Mouse (Mus musculus) layer of hippocampus, adult 8-10 months (tissue): ENCODE measurements around the gene Hdgf. TPM values are rescaled to one million over a fixed set of nuclear protein-coding genes. Genes with fewer than 3 reads are reported as not detected.

ENCODE experiments used
- total RNA-seq, 4 experiments: library from RNA; stranded (reverse); gene quantifications; 2 replicates each; pipeline ENCODE4 v1.2.4; 2022

The Hdgf gene
- total RNA-seq, 4 experiments from 2014 or later: 137 to 145 (median 140) TPM

Other genes starting within 250 kb of the Hdgf start
- gene Lrrc71, start 157.7 kb upstream of the Hdgf start, total RNA-seq: 1 to 10 TPM in 1 of 4 experiments, under 1 TPM in 3; 0.43 to 1.6 (median 0.62) TPM
- gene Ntrk1, start 111.2 kb upstream of the Hdgf start, total RNA-seq: under 1 TPM; 0.13 to 0.20 (median 0.17) TPM
- gene Insrr, start 109.4 kb upstream of the Hdgf start, total RNA-seq: under 1 TPM; 0.49 to 1.00 (median 0.68) TPM
- gene Pear1, start 82.0 kb upstream of the Hdgf start, total RNA-seq: 10 to 100 TPM; 10.5 to 12.7 (median 12.2) TPM
- not detected for gene Sh2d2a, start 59.6 kb upstream of the Hdgf start, total RNA-seq
- 10 to 100 TPM; 53.2 to 58.8 (median 53.7) TPM for gene Prcc, start 20.7 kb upstream of the Hdgf start, total RNA-seq
- gene Mrpl24, start 13.2 kb downstream of the Hdgf start, total RNA-seq: 10 to 100 TPM; 58.6 to 59.7 (median 59.5) TPM
- gene Isg20l2, start 24.0 kb downstream of the Hdgf start, total RNA-seq: 10 to 100 TPM; 12.7 to 16.1 (median 15.1) TPM
- gene Rrnad1, start 24.4 kb downstream of the Hdgf start, total RNA-seq: 10 to 100 TPM; 25.2 to 31.5 (median 26.2) TPM
- gene Crabp2, start 42.3 kb downstream of the Hdgf start, total RNA-seq: 1 to 10 TPM; 3.9 to 5.9 (median 4.7) TPM
- 1 to 10 TPM; 4.9 to 6.5 (median 5.5) TPM for gene Nes, start 64.8 kb downstream of the Hdgf start, total RNA-seq
- 100 to 1,000 TPM; 257 to 304 (median 278) TPM for gene Bcan, start 93.9 kb downstream of the Hdgf start, total RNA-seq
- gene Hapln2, start 121.3 kb downstream of the Hdgf start, total RNA-seq: 10 to 100 TPM; 26.0 to 34.3 (median 29.3) TPM
- 10 to 100 TPM; 14.0 to 19.9 (median 16.1) TPM for gene Gpatch4, start 136.8 kb downstream of the Hdgf start, total RNA-seq
- gene Naxe, start 152.2 kb downstream of the Hdgf start, total RNA-seq: 10 to 100 TPM; 67.5 to 89.0 (median 81.9) TPM
- gene Ttc24, start 172.0 kb downstream of the Hdgf start, total RNA-seq: not detected
- 1 to 10 TPM in 1 of 4 experiments, under 1 TPM in 3; 0.12 to 1.2 (median 0.56) TPM for gene Iqgap3, start 175.7 kb downstream of the Hdgf start, total RNA-seq
- gene Mef2d, start 236.1 kb downstream of the Hdgf start, total RNA-seq: 100 to 1,000 TPM; 189 to 206 (median 196) TPM